Mouse (Mus musculus): ENCODE results near the gene Dmac2. TPM values are rescaled to one million over a fixed set of nuclear protein-coding genes. Genes with fewer than 3 reads are reported as not detected.
"Not testable (repeated sequence)": the region's sequence is repeated elsewhere in the genome, so short reads cannot be mapped to it uniquely, and the experiment has no call there.

Gene Dmac2
- 7.9 and 8.6 TPM in 2 replicates for polyA plus RNA-seq (2015; fragmentation: Nextera tagmentation; extraction: Ambion mirVana)

DNA sequence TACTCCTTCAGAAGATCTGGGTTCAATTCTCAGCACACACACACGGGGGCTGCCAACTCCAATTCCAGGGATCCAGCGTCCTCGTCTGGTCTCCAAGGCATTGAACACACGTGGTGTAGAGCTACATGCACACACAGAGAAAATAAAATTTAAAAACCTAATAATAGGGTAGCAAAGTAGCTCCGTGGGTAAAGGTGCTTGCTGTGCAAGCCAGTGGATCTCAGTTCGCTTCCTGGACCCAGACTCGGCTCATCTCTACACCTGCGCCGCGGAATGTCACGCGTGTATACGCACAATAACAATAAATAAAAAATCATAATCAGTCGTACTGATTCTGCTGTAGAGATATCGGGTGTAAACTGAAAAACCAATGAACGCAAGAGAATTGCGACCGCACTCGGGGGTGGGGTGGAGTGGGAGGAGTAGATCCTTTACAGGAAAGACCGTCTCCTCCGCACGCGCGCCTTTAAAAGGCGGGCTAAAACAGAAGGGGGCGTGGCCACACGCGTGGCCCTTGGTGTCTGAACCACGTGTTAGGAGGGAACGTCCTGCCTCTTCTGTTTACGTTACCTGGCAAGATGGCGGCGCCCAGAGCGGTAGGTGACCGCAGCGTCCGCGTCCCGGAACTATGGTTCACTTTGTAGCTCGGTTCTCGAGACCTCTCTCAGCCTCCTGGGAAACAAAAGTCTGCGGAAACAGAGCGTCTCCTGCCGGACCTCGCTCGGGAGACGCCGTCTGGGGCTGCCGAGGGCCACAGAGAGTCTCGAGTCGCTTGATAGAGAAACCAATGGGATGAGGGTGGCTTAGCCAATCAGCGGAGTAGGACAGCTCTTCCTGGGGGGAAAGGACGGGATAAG, at the start of gene Dmac2:
TSS of gene Dmac2 (plus strand) at position 550 of the 857 bp plus-strand sequence.
- Histone ChIP-seq H3K36me3 (replicated peaks) (peaks cover 7% of the 10 kb centered on the region; the same call in 1 of the 2 replicates), H3K9ac (peak within 1 kb of the TSS; percentile 51), H3K27ac (replicated peaks) (no peak within 1 kb of the TSS), H3K4me3 (replicated peaks) (peak within 1 kb of the TSS; percentile 72), H3K27me3 (no peaks in the 10 kb centered on the region), H3K4me2 (peak within 1 kb of the TSS; percentile 81), H3K4me1 (replicated peaks) (peaks cover 19% of the 10 kb centered on the region), H3K9me3 (replicated peaks) (no peaks in the 10 kb centered on the region)
- WGBS (ENCODE audit: insufficient replicate concordance): under 1% methylated on average over 53 of the region's 53 CpGs
- ATAC-seq (ENCODE audit: insufficient read depth): peak; percentile 83

DNA sequence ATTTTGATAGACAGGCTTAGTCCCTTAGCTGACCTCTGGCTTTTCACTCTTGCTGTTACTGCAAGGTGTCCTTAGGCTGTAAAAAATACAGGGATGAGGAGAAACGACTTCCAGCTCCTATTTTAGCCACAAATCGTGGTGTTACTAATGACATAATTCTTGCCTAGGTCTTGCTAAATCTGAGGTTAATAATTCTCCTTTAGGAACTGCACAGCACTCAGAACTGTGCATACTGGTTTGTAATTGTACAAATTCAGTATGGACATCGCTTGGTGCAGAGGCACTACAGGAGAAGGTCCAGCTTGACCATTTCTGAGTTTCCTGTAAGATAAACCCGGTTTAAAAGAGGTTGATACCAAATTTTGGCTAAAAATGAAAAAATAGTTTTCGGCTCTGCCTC, 45.4 kb upstream of the Dmac2 start:
- not testable (repeated sequence) for ATAC-seq (ENCODE audit: insufficient read depth)

DNA sequence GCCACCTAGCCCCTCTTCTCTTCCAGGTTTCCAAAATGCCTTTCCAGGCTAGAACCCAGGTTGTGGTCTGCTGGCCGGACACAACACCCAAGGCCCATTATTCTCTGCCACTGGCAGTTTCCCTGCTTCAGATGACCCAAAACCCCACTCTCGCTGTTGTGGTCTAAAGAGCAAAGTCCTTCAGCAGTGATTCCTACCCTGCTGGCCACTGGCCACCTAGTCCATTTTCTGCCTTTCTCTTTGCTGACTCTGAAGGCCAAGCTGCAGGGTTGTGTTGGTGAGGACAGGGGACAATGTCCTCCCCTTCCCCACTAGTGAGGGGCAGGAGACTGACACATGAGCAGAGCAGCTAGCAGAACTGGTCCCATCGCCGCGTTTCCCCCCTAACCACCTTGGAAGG, 44.1 kb upstream of the Dmac2 start:
- Histone ChIP-seq H3K4me3 (replicated peaks) (no peak overlapping the region), H3K4me1 (replicated peaks) (peaks cover 8% of the 10 kb centered on the region), H3K27ac (replicated peaks) (no peak overlapping the region), H3K4me2 (no peak overlapping the region), H3K36me3 (replicated peaks) (no peaks in the 10 kb centered on the region), H3K9me3 (replicated peaks) (no peaks in the 10 kb centered on the region), H3K27me3 (no peaks in the 10 kb centered on the region), H3K9ac (no peak overlapping the region)
- WGBS (ENCODE audit: insufficient replicate concordance): 62% methylated on average over 5 of the region's 5 CpGs
- no peak for ATAC-seq (ENCODE audit: insufficient read depth)

More for the DNA sequence above, 45.4 kb upstream of the Dmac2 start:
- H3K4me3 ChIP-seq (replicated peaks); H3K27ac ChIP-seq (replicated peaks); H3K4me1 ChIP-seq (replicated peaks); H3K4me2 ChIP-seq; H3K36me3 ChIP-seq (replicated peaks); H3K9me3 ChIP-seq (replicated peaks); H3K9ac ChIP-seq; H3K27me3 ChIP-seq: not testable (repeated sequence)
- 50% methylated on average over 5 of the region's 5 CpGs for WGBS (ENCODE audit: insufficient replicate concordance)

DNA sequence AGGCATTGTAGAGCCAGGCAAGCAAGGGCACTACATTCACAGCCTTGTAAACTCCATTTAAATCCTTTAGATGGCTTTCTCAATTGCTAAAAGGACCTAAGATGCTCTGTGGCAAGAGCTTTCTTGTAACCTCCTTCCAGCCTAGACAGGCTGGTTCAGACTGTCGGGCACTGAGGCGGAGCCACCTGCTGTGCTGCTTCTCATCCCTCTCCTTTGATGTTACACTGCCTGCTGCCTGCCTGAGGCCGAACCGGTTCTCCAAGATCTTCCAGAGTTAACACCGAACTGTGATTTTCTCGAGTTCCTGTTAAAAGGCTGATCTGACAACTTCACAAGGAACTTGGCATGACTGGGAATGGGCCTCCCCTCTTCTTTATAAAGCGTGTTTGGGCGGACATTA, 43.3 kb upstream of the Dmac2 start:
- Histone ChIP-seq H3K9me3 (replicated peaks) (no peaks in the 10 kb centered on the region), H3K4me2 (no peak overlapping the region), H3K36me3 (replicated peaks) (no peaks in the 10 kb centered on the region), H3K4me3 (replicated peaks) (no peak overlapping the region), H3K27ac (replicated peaks) (no peak overlapping the region), H3K27me3 (no peaks in the 10 kb centered on the region), H3K4me1 (replicated peaks) (peaks cover 8% of the 10 kb centered on the region), H3K9ac (no peak overlapping the region)
- ATAC-seq (ENCODE audit: insufficient read depth): no peak
- WGBS (ENCODE audit: insufficient replicate concordance): 48% methylated on average over 8 of the region's 8 CpGs

DNA sequence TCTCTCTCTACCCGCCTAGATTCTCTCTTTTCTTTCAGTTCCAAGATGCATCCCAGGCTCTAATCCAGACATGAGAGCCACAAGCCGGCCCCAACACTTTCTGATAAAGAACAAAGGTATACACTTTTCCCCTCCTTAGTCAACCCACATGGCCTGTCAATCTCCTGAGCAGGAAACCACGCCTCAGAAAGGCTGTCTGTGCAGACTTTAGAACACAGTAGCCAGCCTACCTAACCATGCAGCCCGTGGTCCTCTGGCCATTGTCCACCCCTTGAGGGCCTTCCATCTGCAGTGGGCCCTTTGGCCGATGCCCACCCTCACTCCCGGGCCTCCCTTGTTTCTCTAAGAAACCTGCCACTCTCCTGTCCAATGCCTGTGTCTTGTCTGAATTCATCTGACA, 42.9 kb upstream of the Dmac2 start:
- H3K9ac ChIP-seq; H3K4me3 ChIP-seq (replicated peaks); H3K36me3 ChIP-seq (replicated peaks); H3K4me1 ChIP-seq (replicated peaks); ATAC-seq (ENCODE audit: insufficient read depth); H3K4me2 ChIP-seq; H3K9me3 ChIP-seq (replicated peaks); H3K27me3 ChIP-seq; H3K27ac ChIP-seq (replicated peaks): not testable (repeated sequence)
- WGBS (ENCODE audit: insufficient replicate concordance): 21% methylated on average over 6 of the region's 6 CpGs

DNA sequence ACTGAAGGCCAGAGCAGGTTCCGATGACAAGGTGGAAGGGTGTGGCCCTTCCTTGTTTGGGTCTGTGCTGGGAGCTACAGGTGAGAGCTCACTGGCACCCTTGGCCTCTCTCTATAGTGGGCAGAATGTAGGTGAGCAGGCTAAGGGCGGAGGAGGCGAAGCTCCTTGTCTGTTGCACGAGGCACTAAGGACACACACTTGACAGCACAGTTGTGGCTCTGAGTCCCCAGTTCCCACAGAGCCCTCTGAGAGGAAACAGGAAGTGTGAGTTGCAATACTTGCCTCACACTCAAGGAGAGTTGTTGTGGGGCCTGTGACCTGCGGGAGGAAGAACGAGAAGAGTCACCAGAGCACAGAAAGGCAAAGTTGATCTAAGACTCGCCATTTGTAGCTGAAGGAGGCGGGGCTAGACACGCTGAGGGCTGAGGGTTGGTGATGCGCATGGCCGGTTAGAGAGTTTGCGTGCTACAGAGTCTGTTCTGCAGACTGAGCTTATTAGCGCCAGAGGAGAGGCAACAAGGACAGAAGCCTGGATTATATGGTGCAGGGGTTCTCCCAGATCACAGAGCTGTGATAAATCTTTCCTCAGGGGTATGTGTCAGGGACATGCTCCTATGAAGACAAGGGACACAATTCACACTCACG, 42.3 kb upstream of the Dmac2 start:
- H3K36me3 ChIP-seq (replicated peaks); ATAC-seq (ENCODE audit: insufficient read depth); H3K27me3 ChIP-seq; H3K4me3 ChIP-seq (replicated peaks); H3K4me2 ChIP-seq; H3K27ac ChIP-seq (replicated peaks); H3K4me1 ChIP-seq (replicated peaks); H3K9me3 ChIP-seq (replicated peaks); H3K9ac ChIP-seq: not testable (repeated sequence)
- 43% methylated on average over 14 of the region's 14 CpGs for WGBS (ENCODE audit: insufficient replicate concordance)

DNA sequence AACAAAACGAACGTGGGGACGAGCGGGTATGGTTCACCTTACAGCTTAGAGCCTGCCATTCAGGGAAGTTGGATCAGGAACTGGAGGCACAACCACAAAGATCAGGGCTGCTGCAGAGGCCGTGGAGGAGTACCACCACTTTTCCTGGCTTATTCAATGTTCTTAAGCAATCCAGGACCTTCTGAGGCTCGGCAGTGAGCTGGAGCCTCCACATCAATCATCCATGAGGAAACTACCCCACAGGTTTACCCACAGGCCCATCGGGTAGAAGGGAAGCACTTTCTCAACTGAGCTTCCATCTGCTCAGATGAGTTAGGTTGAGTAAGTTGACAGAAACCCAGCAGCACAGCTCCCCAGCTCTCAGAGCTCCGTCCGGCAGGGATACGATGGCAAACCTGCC, 39.8 kb upstream of the Dmac2 start:
- Histone ChIP-seq H3K9ac (no peak overlapping the region), H3K9me3 (replicated peaks) (no peaks in the 10 kb centered on the region), H3K4me3 (replicated peaks) (no peak overlapping the region), H3K36me3 (replicated peaks) (no peaks in the 10 kb centered on the region), H3K27me3 (no peaks in the 10 kb centered on the region), H3K4me1 (replicated peaks) (peaks cover 8% of the 10 kb centered on the region), H3K4me2 (no peak overlapping the region), H3K27ac (replicated peaks) (no peak overlapping the region)
- ATAC-seq (ENCODE audit: insufficient read depth): no peak
- 46% methylated on average over 10 of the region's 10 CpGs for WGBS (ENCODE audit: insufficient replicate concordance)

DNA sequence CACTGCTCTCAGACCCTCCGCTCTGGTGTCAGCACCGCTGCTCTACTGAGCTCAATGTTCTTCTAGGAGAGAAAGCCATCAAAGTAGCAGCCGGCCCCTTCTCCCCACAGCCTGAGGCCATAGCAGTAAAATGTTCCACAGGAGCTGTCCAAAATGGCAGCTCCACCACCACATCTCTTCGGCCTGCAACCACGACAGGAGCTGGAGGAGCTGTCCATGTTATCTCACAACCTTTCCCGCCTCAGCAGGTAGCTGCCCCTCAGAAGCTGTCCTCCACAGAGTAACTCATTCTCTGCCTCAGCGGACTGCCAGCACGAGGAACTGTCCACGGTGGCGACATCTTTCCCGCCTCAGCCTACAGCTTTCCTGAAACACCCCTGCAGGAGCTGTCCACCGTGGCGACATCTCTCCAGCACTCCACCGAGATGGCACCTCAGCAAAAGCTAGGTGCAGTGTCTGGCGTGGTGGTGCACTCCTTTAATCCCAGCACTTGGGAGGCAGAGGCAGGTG, 36.9 kb upstream of the Dmac2 start:
- Histone ChIP-seq H3K27me3 (no peaks in the 10 kb centered on the region), H3K9ac (no peak overlapping the region), H3K4me3 (replicated peaks) (no peak overlapping the region), H3K27ac (replicated peaks) (no peak overlapping the region), H3K36me3 (replicated peaks) (no peaks in the 10 kb centered on the region), H3K4me1 (replicated peaks) (no peaks in the 10 kb centered on the region), H3K9me3 (replicated peaks) (no peaks in the 10 kb centered on the region), H3K4me2 (no peak overlapping the region)
- ATAC-seq (ENCODE audit: insufficient read depth): no peak
- WGBS (ENCODE audit: insufficient replicate concordance): 62% methylated on average over 15 of the region's 15 CpGs

DNA sequence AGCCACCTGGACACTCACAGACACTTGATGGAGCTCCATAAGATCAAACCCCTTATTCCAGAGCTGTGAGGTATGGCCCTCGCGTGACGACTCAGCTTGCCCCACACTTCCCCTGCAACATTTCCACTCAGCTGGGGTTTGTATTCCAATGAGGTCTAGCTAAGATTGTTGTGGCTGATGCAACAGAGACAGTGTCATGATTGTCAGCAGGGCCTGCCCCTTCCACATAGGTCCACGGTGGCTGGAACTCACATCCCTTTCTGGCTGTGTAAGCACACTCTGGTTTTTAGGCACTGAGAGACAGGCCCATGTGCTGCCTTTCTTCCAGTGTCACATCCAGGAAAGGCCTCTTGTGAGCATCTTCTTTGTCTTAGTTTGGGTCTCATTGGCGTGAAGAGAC, 34.6 kb upstream of the Dmac2 start:
- no peak overlapping the region for H3K9ac ChIP-seq
- H3K4me1 ChIP-seq (replicated peaks): no peaks in the 10 kb centered on the region
- no peaks in the 10 kb centered on the region for H3K27me3 ChIP-seq
- WGBS (ENCODE audit: insufficient replicate concordance): 62% methylated on average over 5 of the region's 5 CpGs
- no peak overlapping the region for H3K4me3 ChIP-seq (replicated peaks)
- H3K4me2 ChIP-seq: no peak overlapping the region
- no peak overlapping the region for H3K27ac ChIP-seq (replicated peaks)
- H3K36me3 ChIP-seq (replicated peaks): no peaks in the 10 kb centered on the region
- no peaks in the 10 kb centered on the region for H3K9me3 ChIP-seq (replicated peaks)
- no peak for ATAC-seq (ENCODE audit: insufficient read depth)

DNA sequence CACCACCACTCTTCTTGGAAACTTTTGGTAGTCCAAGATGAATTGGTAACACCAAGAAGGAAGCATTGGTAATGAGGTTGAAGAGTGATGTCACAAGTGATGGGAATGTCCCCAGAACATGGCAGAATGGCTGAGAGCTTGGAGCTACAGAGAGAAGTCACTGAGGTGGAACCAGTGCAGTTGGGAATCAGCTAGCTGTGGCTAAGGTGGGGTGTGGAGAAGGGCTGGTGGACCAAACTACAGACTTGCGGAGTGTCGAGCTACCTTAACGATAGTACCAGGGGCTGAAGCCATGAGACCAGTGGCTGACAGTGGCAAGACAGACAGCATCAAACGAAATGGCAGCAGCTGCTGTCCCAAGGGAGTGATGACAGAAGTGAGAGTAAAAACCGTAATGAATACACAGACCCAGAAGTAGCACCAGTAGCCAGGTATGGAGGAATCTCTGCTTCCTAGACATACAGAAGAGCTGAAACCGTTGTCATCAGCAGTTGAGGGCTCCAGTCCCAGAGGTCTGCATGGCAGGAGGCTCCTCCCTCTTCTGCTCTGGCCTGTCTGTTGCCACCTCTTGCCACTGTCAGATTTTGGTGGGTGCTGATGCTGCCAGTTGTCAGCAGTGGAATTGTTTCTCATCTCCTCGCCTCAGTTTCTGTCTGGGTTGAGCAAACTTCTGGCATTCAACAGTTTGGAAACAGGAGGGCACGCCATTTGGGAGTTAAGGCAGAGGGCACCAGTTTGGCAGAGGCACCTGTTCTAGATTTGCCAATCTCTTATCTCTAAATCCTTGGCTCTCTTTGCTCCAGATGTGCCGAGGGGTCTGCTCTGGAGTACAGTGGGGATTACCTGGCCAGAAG, 33.6 kb upstream of the Dmac2 start:
- Histone ChIP-seq H3K27ac (replicated peaks) (no peak overlapping the region), H3K36me3 (replicated peaks) (no peaks in the 10 kb centered on the region), H3K4me1 (replicated peaks) (no peaks in the 10 kb centered on the region), H3K4me2 (no peak overlapping the region), H3K9ac (no peak overlapping the region), H3K27me3 (no peaks in the 10 kb centered on the region), H3K4me3 (replicated peaks) (no peak overlapping the region), H3K9me3 (replicated peaks) (no peaks in the 10 kb centered on the region)
- 62% methylated on average over 9 of the region's 9 CpGs for WGBS (ENCODE audit: insufficient replicate concordance)
- ATAC-seq (ENCODE audit: insufficient read depth): no peak

DNA sequence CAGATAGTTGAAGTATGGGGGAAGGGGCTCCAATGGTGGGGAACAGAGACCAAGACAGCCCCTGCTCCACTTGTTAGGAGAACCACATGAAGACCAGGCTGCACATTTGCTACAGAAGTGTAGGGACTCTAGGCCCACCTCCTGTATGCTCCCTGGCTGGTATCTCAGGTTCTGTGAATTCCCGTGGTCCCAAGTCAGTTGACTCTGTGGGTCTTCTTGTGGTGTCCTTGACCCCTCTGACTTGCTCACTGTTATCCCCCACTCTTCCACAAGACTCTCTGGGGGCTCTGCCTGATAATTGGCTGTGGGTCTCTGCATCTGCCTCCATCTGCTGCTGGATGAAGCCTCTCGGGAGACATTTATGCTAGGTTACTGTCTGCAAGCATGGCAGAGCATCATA, 28.0 kb upstream of the Dmac2 start:
- H3K9ac ChIP-seq: no peak overlapping the region
- WGBS (ENCODE audit: insufficient replicate concordance): 54% methylated on average over 2 of the region's 2 CpGs
- H3K4me1 ChIP-seq (replicated peaks): no peaks in the 10 kb centered on the region
- H3K9me3 ChIP-seq (replicated peaks): no peaks in the 10 kb centered on the region
- H3K36me3 ChIP-seq (replicated peaks): no peaks in the 10 kb centered on the region
- no peaks in the 10 kb centered on the region for H3K27me3 ChIP-seq
- H3K27ac ChIP-seq (replicated peaks): no peak overlapping the region
- H3K4me3 ChIP-seq (replicated peaks): no peak overlapping the region
- no peak for ATAC-seq (ENCODE audit: insufficient read depth)
- H3K4me2 ChIP-seq: no peak overlapping the region

All from liver, embryonic 15.5 days (tissue).